Mouse (Mus musculus): Measurements from ENCODE around the gene Klk14.

- TF ChIP-seq CTCF (IDR thresholded peaks at IDR 0.05; ENCODE audit: borderline replicate concordance, extremely low read depth, insufficient read depth, insufficient read length): no peak
- TF ChIP-seq POLR2A (IDR thresholded peaks at IDR 0.05; ENCODE audit: borderline replicate concordance, extremely low read depth, insufficient read depth, insufficient read length, poor library complexity, severe bottlenecking): no peak
Measured at GRCm38 (mm10) chr7:43652683-43653082, 37.5 kb upstream of the Klk14 start.
